Mouse (Mus musculus): Measurements from ENCODE around the gene Suco. TPM values are rescaled to one million over a fixed set of nuclear protein-coding genes. Genes with fewer than 3 reads are reported as not detected.

The Suco gene
- polyA plus RNA-seq, 1 experiment from 2014 or later, result 8.6 TPM

DNA sequence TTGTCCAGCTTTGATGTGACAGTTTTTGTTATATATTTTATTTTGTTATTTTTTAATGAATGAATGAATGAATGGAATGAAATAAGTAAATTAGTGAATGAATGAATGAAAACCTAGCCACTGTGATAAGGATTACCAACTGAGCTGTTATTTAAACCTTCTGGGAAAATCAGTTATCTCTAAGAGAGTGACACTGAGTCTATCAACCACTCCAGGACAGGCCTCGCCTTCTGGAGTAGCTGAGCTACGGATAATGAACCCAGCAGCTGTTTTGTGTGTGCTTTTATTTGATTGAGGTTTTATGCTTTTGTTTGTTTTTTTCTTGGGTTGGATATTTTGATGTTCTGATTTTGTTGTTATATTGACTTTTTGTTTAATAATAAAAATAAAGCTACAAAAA, 105.2 kb downstream of the Suco start:
- TF ChIP-seq CTCF (IDR thresholded peaks at IDR 0.05; ENCODE audit: low read depth), result no peak
- TF ChIP-seq EP300 (IDR thresholded peaks at IDR 0.05; ENCODE audit: low read depth), result no peak
- 51% methylated on average over 2 of the region's 2 CpGs for WGBS (ENCODE audit: insufficient replicate concordance)

DNA sequence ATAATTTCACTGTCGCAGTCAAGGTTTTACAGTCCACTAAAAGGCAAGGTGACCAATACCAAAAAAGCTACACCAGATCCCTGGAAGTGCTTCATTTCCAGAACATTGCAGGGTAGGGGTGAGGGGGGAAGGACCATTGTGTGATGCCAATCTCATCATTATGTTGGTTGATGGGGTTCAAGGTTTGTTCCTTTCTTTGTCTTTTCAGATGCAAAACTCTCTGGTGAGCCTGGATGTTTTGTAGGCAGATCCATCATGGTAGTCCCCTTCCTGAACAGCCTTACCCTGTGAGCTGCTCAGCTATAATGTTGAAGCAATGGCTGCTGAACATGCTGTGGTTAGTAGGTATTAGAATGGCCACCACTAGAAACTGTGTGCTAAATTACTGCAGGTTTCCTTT, 107.2 kb downstream of the Suco start:
- Histone ChIP-seq H3K36me3 (replicated peaks; ENCODE audit: insufficient read depth, low read length) (no peaks in the 10 kb centered on the region), H3K4me2 (ENCODE audit: low read depth, low read length) (no peak overlapping the region), H3K9ac (replicated peaks) (no peak overlapping the region), H3K4me3 (ENCODE audit: low read depth, low read length) (no peak overlapping the region), H3K27ac (ENCODE audit: low read depth) (no peak overlapping the region), H3K9me3 (ENCODE audit: low read length) (no peaks in the 10 kb centered on the region), H3K4me1 (ENCODE audit: insufficient read depth) (peaks cover 6% of the 10 kb centered on the region), H3K27me3 (ENCODE audit: insufficient read depth, low read length) (no peaks in the 10 kb centered on the region)
- DNase-seq, result no peak
- TF ChIP-seq CTCF (IDR thresholded peaks at IDR 0.05; ENCODE audit: low read depth), result no peak
- no peak for TF ChIP-seq EP300 (IDR thresholded peaks at IDR 0.05; ENCODE audit: low read depth)
- 64% methylated on average over 1 of the region's 1 CpGs for WGBS (ENCODE audit: insufficient replicate concordance)
- ATAC-seq, result no peak

More for the DNA sequence above, 105.2 kb downstream of the Suco start:
- H3K9me3 ChIP-seq (ENCODE audit: low read length), result no peaks in the 10 kb centered on the region
- no peak overlapping the region for H3K4me3 ChIP-seq (ENCODE audit: low read depth, low read length)
- ATAC-seq, result no peak
- DNase-seq, result no peak
- no peaks in the 10 kb centered on the region for H3K27me3 ChIP-seq (ENCODE audit: insufficient read depth, low read length)
- no peak overlapping the region for H3K4me2 ChIP-seq (ENCODE audit: low read depth, low read length)
- H3K9ac ChIP-seq (replicated peaks), result no peak overlapping the region
- no peaks in the 10 kb centered on the region for H3K36me3 ChIP-seq (replicated peaks; ENCODE audit: insufficient read depth, low read length)
- no peak overlapping the region for H3K27ac ChIP-seq (ENCODE audit: low read depth)
- peaks cover 6% of the 10 kb centered on the region for H3K4me1 ChIP-seq (ENCODE audit: insufficient read depth)

DNA sequence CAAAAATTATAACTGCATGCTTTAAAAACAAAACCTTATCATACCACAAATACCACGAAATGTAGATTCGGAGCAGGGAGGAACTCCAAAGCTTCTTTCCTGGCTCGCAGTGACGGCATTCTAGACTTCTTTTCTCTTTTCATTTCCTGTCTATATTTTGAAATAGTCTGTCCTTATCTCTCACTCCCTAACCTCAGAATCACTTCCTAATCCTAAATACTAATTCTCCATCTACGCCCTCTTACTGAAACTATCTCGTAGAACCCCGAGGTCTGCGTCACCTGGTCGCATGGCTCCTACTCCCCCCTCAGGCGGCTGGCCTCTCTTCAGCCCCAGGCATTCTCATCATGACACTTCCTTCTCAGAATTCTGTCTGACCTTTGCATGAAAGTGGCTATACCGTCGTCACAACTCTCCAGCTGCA, 109.4 kb downstream of the Suco start:
- Histone ChIP-seq H3K36me3 (replicated peaks; ENCODE audit: insufficient read depth, low read length) (no peaks in the 10 kb centered on the region), H3K4me3 (ENCODE audit: low read depth, low read length) (peak overlapping the region; percentile 39), H3K27me3 (ENCODE audit: insufficient read depth, low read length) (no peaks in the 10 kb centered on the region), H3K4me1 (ENCODE audit: insufficient read depth) (peaks cover 6% of the 10 kb centered on the region), H3K27ac (ENCODE audit: low read depth) (peak overlapping the region; percentile 6; the same call in 1 of the 2 replicates), H3K9ac (replicated peaks) (peak overlapping the region; percentile 51), H3K9me3 (ENCODE audit: low read length) (no peaks in the 10 kb centered on the region), H3K4me2 (ENCODE audit: low read depth, low read length) (peak overlapping the region; percentile 76)
- WGBS (ENCODE audit: insufficient replicate concordance), result 16% methylated on average over 12 of the region's 12 CpGs
- DNase-seq, result no peak
- peak; percentile 61 for ATAC-seq
- TF ChIP-seq CTCF (IDR thresholded peaks at IDR 0.05; ENCODE audit: low read depth), result 0 out of 2 replicates have a peak, but pooled peaks have one; percentile 11
- TF ChIP-seq EP300 (IDR thresholded peaks at IDR 0.05; ENCODE audit: low read depth), result no peak

DNA sequence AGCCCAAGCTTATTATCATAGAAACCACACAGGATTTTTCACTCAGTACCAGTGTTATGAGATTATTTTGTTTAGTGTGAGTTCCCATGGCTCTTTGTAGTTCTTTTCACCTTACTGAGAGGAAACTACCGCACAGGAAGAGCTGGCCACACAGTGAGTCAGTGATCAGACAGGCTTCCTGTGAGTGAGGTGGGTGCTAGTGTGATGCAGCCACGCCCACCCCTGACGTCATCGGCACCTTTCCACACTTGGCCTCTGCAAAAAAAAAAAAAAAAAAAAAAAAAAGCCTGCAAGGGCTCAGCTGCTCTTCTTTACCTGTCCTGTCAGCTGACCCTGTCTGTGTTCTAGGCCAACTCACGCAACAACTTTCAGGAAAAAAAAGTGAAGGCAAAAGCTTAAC, 109.8 kb downstream of the Suco start:
- H3K9ac ChIP-seq (replicated peaks), result peak overlapping the region; percentile 51; the same call in 1 of the 2 replicates
- H3K27me3 ChIP-seq (ENCODE audit: insufficient read depth, low read length), result no peaks in the 10 kb centered on the region
- TF ChIP-seq EP300 (IDR thresholded peaks at IDR 0.05; ENCODE audit: low read depth) (no peak), CTCF (IDR thresholded peaks at IDR 0.05; ENCODE audit: low read depth) (no peak)
- H3K9me3 ChIP-seq (ENCODE audit: low read length), result no peaks in the 10 kb centered on the region
- peaks cover 6% of the 10 kb centered on the region for H3K4me1 ChIP-seq (ENCODE audit: insufficient read depth)
- ATAC-seq (peak; percentile 86), DNase-seq (peak; percentile 83)
- H3K36me3 ChIP-seq (replicated peaks; ENCODE audit: insufficient read depth, low read length), result no peaks in the 10 kb centered on the region
- peak overlapping the region; percentile 39 for H3K4me3 ChIP-seq (ENCODE audit: low read depth, low read length)
- 8% methylated on average over 5 of the region's 5 CpGs for WGBS (ENCODE audit: insufficient replicate concordance)
- peak overlapping the region; percentile 76 for H3K4me2 ChIP-seq (ENCODE audit: low read depth, low read length)
- peak overlapping the region; percentile 6; the same call in 1 of the 2 replicates for H3K27ac ChIP-seq (ENCODE audit: low read depth)

Other genes starting within 250 kb of the Suco start
- gene Fasl, start 88.2 kb downstream of the Suco start, polyA plus RNA-seq (2015; fragmentation: Nextera tagmentation; extraction: Ambion mirVana), result 0.08 and 0.19 TPM in 2 replicates
- gene Pigc, start 92.5 kb upstream of the Suco start, polyA plus RNA-seq (2015; fragmentation: Nextera tagmentation; extraction: Ambion mirVana), result 17.7 and 20.7 TPM in 2 replicates
- gene 4930558K02Rik, start 103.0 kb upstream of the Suco start, polyA plus RNA-seq (2015; fragmentation: Nextera tagmentation; extraction: Ambion mirVana), result not detected in 2 replicates